Mouse (Mus musculus) lung, adult 2 months (tissue): Measurements from ENCODE around the gene Smtnl2.

Experiments used
- CTCF ChIP-seq: fragments of 200-500 bp; IDR thresholded peaks from 2 replicates; pipeline ENCODE4 v1.5.1; 2011; ENCODE audit warnings: mild to moderate bottlenecking, low read length, control low read depth; ENCODE audit not compliant: insufficient read depth
- POLR2A ChIP-seq: fragments of 200-500 bp; IDR thresholded peaks from 2 replicates; pipeline ENCODE4 v1.6.1; 2011; ENCODE audit warnings: low read depth, mild to moderate bottlenecking, control low read depth, low read length, borderline replicate concordance; ENCODE audit errors: extremely low read depth

GRCm38 (mm10) chr11:72421518-72422278, 10.2 kb upstream of the Smtnl2 start:
- TF ChIP-seq CTCF (no peak), POLR2A (no peak)
